Mouse (Mus musculus) hematopoietic stem cell, adult 5-6 weeks (primary cell): ENCODE results near the gene Olfr1118. TPM values are rescaled to one million over a fixed set of nuclear protein-coding genes. Genes with fewer than 3 reads are reported as not detected.
"Not testable (repeated sequence)": the region's sequence is repeated elsewhere in the genome, so short reads cannot be mapped to it uniquely, and the experiment has no call there.

Source experiments
- ATAC-seq, 2 experiments: fragments of 125-278 bp in 1 of 2; replicated peaks in 1 of 2; 2 replicates each; pipeline ENCODE4 v1.8.0; 2016 to 2017; ENCODE audit warnings: inconsistent platforms in 2 of 2, mild to moderate bottlenecking in 2 of 2, moderate number of reproducible peaks in 2 of 2, low read depth in 1 of 2, moderate TSS enrichment in 1 of 2; ENCODE audit not compliant: low FRiP score in 2 of 2, poor library complexity in 2 of 2, severe bottlenecking in 2 of 2, insufficient read depth in 1 of 2, low TSS enrichment in 1 of 2
- total RNA-seq: library from RNA; stranded (forward); fragments of 172-1452, 232-1000 nt; gene quantifications from 2 replicates; pipeline ENCODE4 v1.2.3, GENCODE M21; 2017

Olfr1118 gene
- total RNA-seq = not detected in 2 replicates

DNA sequence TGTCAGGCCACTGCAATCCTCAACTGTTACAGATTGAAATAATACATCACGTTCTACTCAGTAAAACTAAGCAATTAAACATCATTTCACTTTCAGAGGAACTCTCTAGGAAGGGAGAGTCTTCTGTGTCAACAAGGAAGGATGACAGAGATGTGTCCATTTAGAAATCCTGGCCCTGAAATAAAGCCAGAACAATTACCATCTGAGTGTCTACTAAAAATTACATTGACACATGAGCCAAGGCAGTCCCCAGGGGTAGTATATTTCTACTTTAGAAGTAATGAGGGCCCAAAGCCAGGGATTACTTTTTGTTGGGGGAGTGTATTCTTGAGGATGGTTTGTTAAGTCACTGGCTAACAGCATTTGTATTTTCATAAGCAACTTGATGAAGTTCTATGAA is at the start of gene Olfr1118:
Gene Olfr1118 (plus strand): TSS at position 301 of the 400 bp plus-strand sequence.
- ATAC-seq = no peak

DNA sequence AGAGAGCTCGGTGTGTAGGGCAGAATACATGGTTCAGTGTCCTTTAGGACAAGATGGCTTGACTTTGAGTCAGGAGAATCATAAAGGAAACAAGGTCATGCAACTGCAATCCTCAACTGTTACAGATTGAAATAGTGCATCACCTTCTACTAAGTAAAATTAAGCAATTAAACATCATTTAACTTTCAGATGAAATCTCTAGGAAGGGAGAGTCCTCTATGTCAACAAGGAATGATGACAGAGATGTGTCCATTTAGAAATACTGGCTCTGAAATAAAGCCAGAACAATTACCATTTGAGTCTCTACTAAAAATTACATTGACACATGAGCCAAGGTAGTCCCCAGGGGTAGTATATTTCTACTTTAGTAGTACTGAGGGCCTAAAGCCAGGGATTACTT is 40.1 kb upstream of the Olfr1118 start, which contains the start of gene Olfr1116:
Gene Olfr1116 (plus strand): TSS at position 301 of the 400 bp plus-strand sequence.
- ATAC-seq = no peak

DNA sequence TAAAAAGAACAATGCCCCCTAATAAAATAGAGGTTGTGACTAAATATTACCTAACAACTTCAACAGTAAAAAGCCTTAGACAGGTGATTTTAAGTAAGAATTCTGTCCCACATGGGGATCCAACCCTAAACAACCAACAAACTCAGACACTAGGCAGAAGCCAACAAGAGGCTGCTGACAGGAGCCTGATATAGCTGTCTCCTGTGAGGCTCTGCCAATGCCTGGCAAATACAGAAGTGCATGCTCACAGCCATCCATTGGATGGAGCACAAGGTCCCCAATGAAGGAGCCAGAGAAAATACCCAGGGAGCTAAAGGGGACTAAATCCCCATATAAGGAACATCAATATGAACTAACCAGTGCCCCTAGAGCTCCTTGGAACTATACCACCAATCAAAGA is 13.4 kb upstream of the Olfr1118 start:
- ATAC-seq = not testable (repeated sequence)

DNA sequence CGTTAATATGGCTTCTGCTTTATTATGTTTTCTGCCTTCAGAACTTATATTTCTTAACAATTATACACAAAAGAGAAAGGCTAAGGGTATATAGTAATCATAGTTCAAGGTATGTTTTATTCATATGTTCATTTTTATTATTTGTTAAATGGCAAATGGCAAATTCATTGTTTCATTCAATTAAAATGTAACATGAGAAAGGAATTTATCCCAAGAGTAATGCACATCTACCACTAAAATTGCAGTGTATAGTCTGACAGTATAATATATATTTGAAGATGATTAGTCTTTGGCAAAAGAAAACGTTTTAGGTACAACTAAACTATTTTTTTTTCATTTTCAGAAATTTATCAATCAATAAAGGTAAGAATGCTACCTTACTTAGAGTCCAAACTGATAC is 47.1 kb downstream of the Olfr1118 start, which contains the start of gene Olfr1120:
Gene Olfr1120 (plus strand): TSS at position 301 of the 400 bp plus-strand sequence.
- no peak for ATAC-seq

DNA sequence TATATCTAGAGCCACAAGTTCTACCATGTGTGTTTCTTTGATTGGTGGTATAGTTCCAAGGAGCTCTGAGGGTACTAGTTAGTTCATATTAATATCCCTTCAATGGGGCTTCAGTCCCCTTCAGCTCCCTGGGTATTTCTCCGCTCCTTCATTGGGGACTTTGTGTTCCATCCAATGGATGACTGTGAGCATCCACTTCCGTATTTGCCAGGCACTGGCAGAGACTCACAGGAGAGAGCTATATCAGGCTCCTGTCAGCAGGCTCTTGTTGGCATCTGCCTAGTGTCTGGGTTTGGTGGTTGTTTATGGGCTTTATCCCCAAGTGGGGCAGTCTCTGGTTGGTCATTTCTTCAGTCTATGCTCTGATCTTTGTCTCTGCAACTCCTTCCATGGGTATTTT is 52.7 kb downstream of the Olfr1118 start:
- ATAC-seq = not testable (repeated sequence)

Other genes starting within 250 kb of the Olfr1118 start
- gene Olfr1107, start 231.8 kb upstream of the Olfr1118 start, total RNA-seq = not detected in 2 replicates
- gene Olfr1109, start 211.6 kb upstream of the Olfr1118 start, total RNA-seq = not detected in 2 replicates
- not detected in 2 replicates for gene Olfr259, start 193.0 kb upstream of the Olfr1118 start, total RNA-seq
- not detected in 2 replicates for gene Olfr1110, start 167.3 kb upstream of the Olfr1118 start, total RNA-seq
- gene Olfr1111, start 155.0 kb upstream of the Olfr1118 start, total RNA-seq = not detected in 2 replicates
- gene Olfr1112, start 119.8 kb upstream of the Olfr1118 start, total RNA-seq = not detected in 2 replicates
- gene Olfr1113, start 98.6 kb upstream of the Olfr1118 start, total RNA-seq = not detected in 2 replicates
- gene Olfr1115, start 59.6 kb upstream of the Olfr1118 start, total RNA-seq = not detected in 2 replicates
- not detected in 2 replicates for gene Olfr1116, start 40.0 kb upstream of the Olfr1118 start, total RNA-seq
- gene Olfr1120, start 47.2 kb downstream of the Olfr1118 start, total RNA-seq = not detected in 2 replicates
- gene Olfr1121, start 62.3 kb downstream of the Olfr1118 start, total RNA-seq = not detected in 2 replicates
- not detected in 2 replicates for gene Olfr1122, start 78.3 kb downstream of the Olfr1118 start, total RNA-seq
- not detected in 2 replicates for gene Olfr1123, start 109.1 kb downstream of the Olfr1118 start, total RNA-seq
- gene Olfr1124, start 122.7 kb downstream of the Olfr1118 start, total RNA-seq = not detected in 2 replicates
- not detected in 2 replicates for gene Olfr1126, start 146.4 kb downstream of the Olfr1118 start, total RNA-seq
- not detected in 2 replicates for gene Pramel7, start 189.5 kb downstream of the Olfr1118 start, total RNA-seq
- gene Pramel6, start 199.0 kb downstream of the Olfr1118 start, total RNA-seq = not detected in 2 replicates
- not detected in 2 replicates for gene Olfr153, start 224.2 kb downstream of the Olfr1118 start, total RNA-seq
- not detected in 2 replicates for gene Olfr1128, start 238.0 kb downstream of the Olfr1118 start, total RNA-seq